In the genomic region with DNA sequence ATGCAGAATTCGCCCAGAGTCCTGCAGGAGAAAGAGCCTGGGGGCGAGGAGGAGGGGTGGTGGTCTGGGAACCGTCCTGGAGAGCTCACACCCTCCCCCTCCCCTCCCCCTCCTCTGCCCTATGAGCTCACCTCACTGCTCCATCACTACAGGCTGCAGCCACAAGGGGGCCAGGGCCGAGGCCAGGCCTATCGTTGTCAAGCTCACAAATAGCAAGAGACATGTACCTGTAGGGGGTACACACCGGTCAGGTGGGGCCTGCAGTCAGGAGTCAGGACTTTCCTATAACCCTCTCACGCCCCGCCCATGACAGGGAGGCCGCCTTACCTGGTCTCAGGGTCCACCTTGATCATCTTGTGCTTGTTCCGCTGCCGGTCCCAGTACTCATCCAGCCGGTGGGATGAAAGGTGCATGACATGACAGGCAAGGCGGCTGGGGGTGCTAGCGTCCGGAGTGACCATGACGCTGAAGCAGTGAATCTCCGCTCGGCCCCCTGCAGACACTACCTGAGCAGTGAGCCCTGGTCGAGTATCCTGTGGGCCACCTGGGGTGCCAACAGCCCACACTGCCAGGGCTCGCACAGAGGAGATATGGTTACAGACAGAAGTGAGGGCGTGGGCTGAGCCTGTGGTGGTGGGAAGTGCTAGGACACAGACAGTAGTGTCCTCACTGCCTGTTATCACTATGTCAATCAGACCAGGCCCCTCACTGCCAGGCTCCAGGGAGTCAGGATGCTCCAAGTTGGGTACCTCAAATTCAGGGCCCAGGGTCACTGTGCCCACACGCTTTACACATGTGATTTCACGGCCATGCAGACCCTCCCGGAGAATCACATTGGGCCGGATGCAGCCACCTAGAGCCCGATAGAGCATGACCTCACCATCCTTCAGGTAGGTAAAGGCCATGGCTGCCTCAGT, we compare ENCODE assay signal across 7 mouse cellular contexts. TPM values are rescaled to one million over a fixed set of nuclear protein-coding genes. Genes with fewer than 3 reads are reported as not detected.
DNase-seq lines count a peak whose midpoint lies in the region; ATAC-seq lines count a peak whose summit lies in the region.

No protein-coding gene starts in this region.

- ATAC-seq in midbrain, embryonic 16.5 days: no peak
- ATAC-seq in hindbrain, embryonic 14.5 days (ENCODE audit: low FRiP score): no peak

- peak overlapping the region; percentile 67 for H3K4me3 ChIP-seq in midbrain, embryonic 10.5 days
- no peak overlapping the region for H3K4me3 ChIP-seq in midbrain, embryonic 16.5 days (ENCODE audit: low read depth, low read length)
- H3K4me3 ChIP-seq in hindbrain, embryonic 14.5 days (replicated peaks; ENCODE audit: low read length): no peak overlapping the region

- H3K9me3 ChIP-seq in midbrain, embryonic 10.5 days (replicated peaks): no peaks in the 10 kb centered on the region
- H3K9me3 ChIP-seq in midbrain, embryonic 16.5 days (replicated peaks; ENCODE audit: control insufficient read depth, low read length, poor library complexity, severe bottlenecking): no peaks in the 10 kb centered on the region
- no peaks in the 10 kb centered on the region for H3K9me3 ChIP-seq in hindbrain, embryonic 14.5 days (ENCODE audit: control insufficient read depth, low read length)

- peak; percentile 79 for DNase-seq in midbrain, embryonic 10.5 days (ENCODE audit: low spot score)
- peak; percentile 90 for DNase-seq in R1 (ENCODE audit: low read depth, low spot score)
- DNase-seq in cerebellum, postnatal 14 days: peak; percentile 74 to 91
- DNase-seq in hindbrain, embryonic 14.5 days (ENCODE audit: low spot score): no peak
- DNase-seq in lung, postnatal 25 days (ENCODE audit: low spot score): peak; percentile 27
- DNase-seq in thymus, postnatal 14 days: peak; percentile 82

- H3K9ac ChIP-seq in midbrain, embryonic 16.5 days (ENCODE audit: low read depth, low read length): no peak overlapping the region
- 0 out of 2 replicates have a peak overlapping the region, but pooled peaks have one; percentile 7 for H3K9ac ChIP-seq in hindbrain, embryonic 14.5 days

- WGBS in midbrain, embryonic 10.5 days: 52% methylated on average over 26 of the region's 26 CpGs
- WGBS in midbrain, embryonic 16.5 days: 54% methylated on average over 26 of the region's 26 CpGs
- WGBS in hindbrain, embryonic 14.5 days: 51% methylated on average over 26 of the region's 26 CpGs

- peaks cover 66% of the 10 kb centered on the region for H3K36me3 ChIP-seq in midbrain, embryonic 10.5 days
- peaks cover 39% of the 10 kb centered on the region for H3K36me3 ChIP-seq in midbrain, embryonic 16.5 days (ENCODE audit: control insufficient read depth, insufficient read depth, low read length)
- peaks cover 64% of the 10 kb centered on the region for H3K36me3 ChIP-seq in hindbrain, embryonic 14.5 days (replicated peaks; ENCODE audit: control insufficient read depth, insufficient read depth)

- peak overlapping the region; percentile 52; the same call in 1 of the 2 replicates for H3K27ac ChIP-seq in midbrain, embryonic 10.5 days (replicated peaks)
- no peak overlapping the region for H3K27ac ChIP-seq in midbrain, embryonic 16.5 days (ENCODE audit: low read length)
- no peak overlapping the region for H3K27ac ChIP-seq in hindbrain, embryonic 14.5 days

- no peak overlapping the region for H3K4me2 ChIP-seq in midbrain, embryonic 16.5 days (ENCODE audit: low read length)
- no peak overlapping the region for H3K4me2 ChIP-seq in hindbrain, embryonic 14.5 days (replicated peaks)

- H3K27me3 ChIP-seq in midbrain, embryonic 10.5 days (ENCODE audit: low read depth, poor library complexity, severe bottlenecking): no peaks in the 10 kb centered on the region
- no peaks in the 10 kb centered on the region for H3K27me3 ChIP-seq in midbrain, embryonic 16.5 days (ENCODE audit: control insufficient read depth, insufficient read depth, low read depth, low read length)
- H3K27me3 ChIP-seq in hindbrain, embryonic 14.5 days (ENCODE audit: control insufficient read depth, insufficient read depth, low read length): no peaks in the 10 kb centered on the region

- peaks cover 86% of the 10 kb centered on the region for H3K4me1 ChIP-seq in midbrain, embryonic 10.5 days
- H3K4me1 ChIP-seq in midbrain, embryonic 16.5 days (ENCODE audit: control insufficient read depth, insufficient read depth, low read length): peaks cover 55% of the 10 kb centered on the region
- H3K4me1 ChIP-seq in hindbrain, embryonic 14.5 days (replicated peaks; ENCODE audit: control insufficient read depth, insufficient read depth, low read length): peaks cover 56% of the 10 kb centered on the region

RNA-seq across cellular contexts. Expression of gene Dalrd3, which starts 4.3 kb away (rescaled TPM):
- 196 and 221 TPM in 2 replicates for polyA plus RNA-seq in midbrain, embryonic 10.5 days (2016; fragmentation: Nextera tagmentation; extraction: Ambion mirVana)
- 350 and 361 TPM in 2 replicates for polyA plus RNA-seq in midbrain, embryonic 16.5 days (2015; fragmentation: Nextera tagmentation; extraction: Ambion mirVana)
- 241 and 242 TPM in 2 replicates for polyA plus RNA-seq in hindbrain, embryonic 14.5 days (2014; fragmentation: Nextera tagmentation; extraction: Ambion mirVana)

RNA-seq across cellular contexts. Expression of gene Wdr6, which starts 4.5 kb away (rescaled TPM):
- 195 and 250 TPM in 2 replicates for polyA plus RNA-seq in midbrain, embryonic 10.5 days (2016; fragmentation: Nextera tagmentation; extraction: Ambion mirVana)
- 420 and 427 TPM in 2 replicates for polyA plus RNA-seq in midbrain, embryonic 16.5 days (2015; fragmentation: Nextera tagmentation; extraction: Ambion mirVana)
- polyA plus RNA-seq in hindbrain, embryonic 14.5 days (2014; fragmentation: Nextera tagmentation; extraction: Ambion mirVana): 240 and 242 TPM in 2 replicates

RNA-seq across cellular contexts. Expression of gene Ndufaf3, which starts 6.8 kb away (rescaled TPM):
- polyA plus RNA-seq in midbrain, embryonic 10.5 days (2016; fragmentation: Nextera tagmentation; extraction: Ambion mirVana): 47.0 and 50.0 TPM in 2 replicates
- polyA plus RNA-seq in midbrain, embryonic 16.5 days (2015; fragmentation: Nextera tagmentation; extraction: Ambion mirVana): 77.2 and 79.4 TPM in 2 replicates
- polyA plus RNA-seq in hindbrain, embryonic 14.5 days (2014; fragmentation: Nextera tagmentation; extraction: Ambion mirVana): 80.9 and 93.2 TPM in 2 replicates

RNA-seq across cellular contexts. Expression of gene Impdh2, which starts 13.9 kb away (rescaled TPM):
- 202 and 239 TPM in 2 replicates for polyA plus RNA-seq in midbrain, embryonic 10.5 days (2016; fragmentation: Nextera tagmentation; extraction: Ambion mirVana)
- polyA plus RNA-seq in midbrain, embryonic 16.5 days (2015; fragmentation: Nextera tagmentation; extraction: Ambion mirVana): 92.7 and 93.9 TPM in 2 replicates
- 107 and 110 TPM in 2 replicates for polyA plus RNA-seq in hindbrain, embryonic 14.5 days (2014; fragmentation: Nextera tagmentation; extraction: Ambion mirVana)

RNA-seq across cellular contexts. Expression of gene P4htm, which starts 23.4 kb away (rescaled TPM):
- 13.8 and 14.7 TPM in 2 replicates for polyA plus RNA-seq in midbrain, embryonic 10.5 days (2016; fragmentation: Nextera tagmentation; extraction: Ambion mirVana)
- 39.2 and 43.1 TPM in 2 replicates for polyA plus RNA-seq in midbrain, embryonic 16.5 days (2015; fragmentation: Nextera tagmentation; extraction: Ambion mirVana)
- 29.7 and 33.2 TPM in 2 replicates for polyA plus RNA-seq in hindbrain, embryonic 14.5 days (2014; fragmentation: Nextera tagmentation; extraction: Ambion mirVana)
